Mouse (Mus musculus): ENCODE results near the gene Cnot6l. TPM values are rescaled to one million over a fixed set of nuclear protein-coding genes. Genes with fewer than 3 reads are reported as not detected.

Gene Cnot6l
- total and polyA plus RNA-seq, 3 experiments: 2.1 to 97.2 (median 63.4) TPM

DNA sequence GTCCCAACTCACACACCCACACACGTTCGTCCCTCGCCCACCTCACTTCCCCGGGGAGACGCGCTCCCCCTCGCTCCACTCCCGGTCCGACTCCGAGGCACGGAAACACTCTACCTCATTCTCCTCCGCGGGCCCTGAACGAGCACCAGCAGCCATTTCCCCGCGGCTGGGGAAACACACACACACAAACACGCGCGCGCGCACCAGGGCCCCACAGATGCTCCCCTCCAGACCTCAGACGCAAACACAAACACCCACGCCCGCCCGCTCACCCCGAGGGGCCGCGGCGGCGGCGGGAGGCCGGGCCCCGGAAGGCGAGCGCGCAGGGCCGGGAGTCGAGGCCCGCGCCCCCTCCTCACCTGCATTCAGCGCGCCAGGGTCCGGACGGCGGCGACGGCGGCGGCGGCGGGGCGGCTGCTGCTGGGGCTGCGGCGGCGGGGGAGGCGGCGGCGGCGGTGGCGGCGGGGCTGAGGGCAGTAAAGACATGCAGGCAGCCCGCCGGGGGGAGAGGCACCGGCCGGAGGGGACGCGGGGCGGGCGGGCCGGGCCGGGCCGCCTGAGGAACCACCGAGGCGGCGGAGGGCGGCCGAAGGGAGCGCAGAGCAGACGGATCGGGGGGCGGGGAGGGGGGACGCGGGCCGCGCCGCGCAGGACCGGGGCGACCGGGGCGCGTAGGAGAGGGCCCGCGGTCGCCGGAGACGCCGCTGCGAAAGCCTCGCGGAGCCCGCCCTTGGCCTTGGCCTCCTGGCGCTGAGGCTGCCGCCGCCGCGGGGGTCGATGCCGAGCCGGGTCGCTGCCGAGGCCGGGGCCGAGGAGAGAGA, 2.2 kb downstream of the Cnot6l start:
- DNase-seq: peak; percentile 76

DNA sequence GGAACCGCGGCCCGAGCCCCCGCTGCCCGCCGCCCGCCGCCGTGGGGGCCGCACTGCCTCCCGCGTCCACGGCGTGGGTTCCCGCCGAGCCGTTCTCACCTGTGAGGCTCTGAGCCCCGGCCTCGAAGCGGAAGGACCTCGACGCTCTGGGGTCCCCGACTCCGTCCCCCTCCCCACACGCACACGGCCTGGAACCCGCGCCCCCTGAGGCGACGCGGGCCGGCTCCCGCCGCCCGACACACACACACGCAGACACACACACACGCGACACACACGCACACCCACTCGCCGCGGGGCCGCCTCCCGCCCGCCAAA, 2.8 kb downstream of the Cnot6l start:
- no peak for DNase-seq

DNA sequence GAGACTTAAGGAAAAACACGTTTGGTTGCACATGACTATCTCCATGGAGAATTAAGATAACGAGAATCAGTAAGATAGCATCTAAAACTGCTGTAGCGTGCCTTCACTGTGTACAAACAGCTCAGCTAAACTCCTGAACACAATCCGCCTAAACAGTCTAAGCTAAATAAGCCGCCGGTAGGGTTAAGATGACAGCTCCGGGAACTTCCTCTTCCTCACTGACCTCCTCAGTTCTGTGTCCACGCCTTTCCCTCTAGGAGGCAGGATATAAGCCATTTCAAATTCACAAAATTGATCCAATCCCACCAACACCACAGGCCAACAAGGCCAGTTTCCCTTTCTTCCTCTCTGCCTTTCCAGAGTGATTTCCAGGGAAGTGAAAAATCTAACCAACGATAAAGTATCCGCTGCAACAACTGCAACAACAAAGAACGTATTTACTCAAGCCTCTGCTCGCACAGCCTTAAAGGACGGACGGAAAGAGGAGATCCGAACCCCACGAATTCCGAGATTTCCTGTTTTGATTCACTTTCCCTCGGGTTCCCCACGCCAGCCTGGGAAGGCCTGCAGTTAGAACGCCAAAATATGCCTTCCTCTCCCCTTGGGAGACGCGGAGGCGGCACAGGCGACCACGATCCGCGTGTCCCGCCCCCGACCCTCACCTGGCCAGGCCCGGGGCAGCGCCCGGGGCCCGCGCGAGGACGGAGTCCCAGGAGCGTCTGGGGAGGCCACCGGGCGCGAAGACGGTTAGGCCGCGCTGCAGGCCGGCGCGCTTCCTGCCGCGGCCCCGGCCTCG, 3.3 kb downstream of the Cnot6l start:
- DNase-seq: peak; percentile 67

GRCm38 (mm10) chr5:96142351-96142750, 21.6 kb downstream of the Cnot6l start:
- DNase-seq: peak; percentile 27

DNA sequence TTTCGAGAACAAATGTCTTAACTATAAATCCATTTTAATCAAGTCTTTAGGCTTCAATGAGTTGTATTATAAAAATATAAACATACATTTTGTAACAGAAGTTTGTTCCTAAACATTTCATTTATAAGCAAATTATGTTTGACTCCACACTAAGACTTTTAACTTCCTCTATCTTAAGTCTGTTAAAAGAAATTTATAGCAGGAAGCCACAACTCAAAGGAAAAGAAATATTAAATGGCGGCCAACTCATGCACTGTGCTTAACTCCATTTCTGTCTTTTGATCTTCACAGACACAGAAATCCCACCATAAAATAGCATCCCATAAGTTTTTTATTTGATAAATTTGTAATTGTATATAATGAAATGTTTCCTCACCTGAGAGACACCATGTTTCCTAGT, 33.3 kb downstream of the Cnot6l start:
- DNase-seq: no peak

GRCm38 (mm10) chr5:96126856-96127255, 37.1 kb downstream of the Cnot6l start:
- no peak for DNase-seq

- no peak for DNase-seq
Observed at GRCm38 (mm10) chr5:96114943-96115342, 49.0 kb downstream of the Cnot6l start.

GRCm38 (mm10) chr5:96104644-96105043, 59.3 kb downstream of the Cnot6l start:
- DNase-seq: no peak

DNA sequence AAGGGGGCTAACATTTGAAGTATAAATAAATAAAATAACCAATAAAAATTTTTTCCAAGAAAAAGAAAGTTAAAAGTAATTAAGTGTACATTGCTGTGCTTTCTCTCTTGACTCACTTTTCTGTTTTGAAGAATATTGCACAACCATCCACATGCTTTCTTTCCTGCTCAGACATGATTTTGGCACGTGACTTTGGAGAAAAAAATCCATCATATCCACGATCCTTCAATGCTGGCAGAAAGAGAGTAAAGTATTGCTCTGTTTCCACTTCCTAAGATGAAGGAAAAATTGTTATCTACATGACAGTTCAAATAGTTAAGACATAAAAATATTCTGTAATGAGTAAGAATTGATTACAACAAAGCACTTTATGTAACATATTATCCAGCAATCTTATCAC, 72.5 kb downstream of the Cnot6l start:
- peak; percentile 6 for DNase-seq

DNA sequence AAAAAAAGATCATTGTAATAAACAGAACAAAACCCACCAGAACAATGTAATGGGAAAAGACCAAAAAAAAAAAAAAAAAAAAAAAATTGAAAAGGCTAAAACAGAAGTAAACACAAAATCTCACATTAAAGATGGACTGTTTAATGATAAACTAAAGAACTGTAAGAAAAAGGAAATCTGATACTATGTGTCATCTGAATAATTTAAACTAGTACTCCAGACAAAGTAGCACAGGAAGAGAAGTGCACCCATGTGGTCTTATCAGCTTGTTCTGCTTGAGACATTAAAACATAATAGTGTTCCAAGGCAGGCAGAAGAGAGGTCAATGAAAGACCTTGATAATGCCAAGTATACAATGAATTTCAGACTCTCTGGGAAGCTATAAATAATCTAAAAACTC, 78.6 kb downstream of the Cnot6l start:
- no peak for DNase-seq

DNA sequence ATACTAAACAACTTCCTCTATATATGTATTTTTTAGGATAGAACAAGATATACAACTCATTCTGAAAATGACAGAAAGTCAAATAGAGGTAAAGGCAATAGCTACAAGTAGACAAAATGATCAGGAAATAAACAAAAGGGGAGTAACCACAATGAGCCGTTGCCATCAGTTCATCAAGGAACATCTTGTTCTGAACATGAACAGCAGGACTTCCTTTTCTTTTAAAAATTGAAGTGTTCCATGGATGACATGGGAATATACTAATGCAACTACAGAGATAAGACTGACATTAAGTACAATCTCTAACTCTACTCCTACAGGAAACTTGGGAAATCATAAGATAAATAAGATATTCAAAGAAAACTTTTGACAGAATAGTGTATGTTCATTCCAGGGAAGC, 84.9 kb downstream of the Cnot6l start:
- no peak for DNase-seq

DNA sequence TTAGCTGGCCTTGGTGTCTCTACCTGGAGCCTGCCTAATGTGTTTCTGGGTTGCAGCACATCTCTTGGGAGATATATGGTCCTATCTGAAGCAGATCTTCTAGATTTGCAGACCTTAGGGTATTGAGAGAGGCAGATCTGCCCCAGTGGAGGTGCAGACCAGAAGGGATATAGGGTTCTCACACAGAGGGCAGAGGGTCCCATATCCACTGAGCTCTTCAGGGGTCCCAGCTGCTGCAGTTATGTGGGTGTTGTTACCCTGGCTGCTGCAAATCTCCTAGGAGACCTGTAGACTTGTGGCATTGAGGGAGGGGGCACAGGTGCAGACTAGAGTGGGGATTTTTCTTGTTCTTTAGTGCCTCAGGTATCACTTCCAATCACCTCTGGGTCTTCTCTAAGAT, 98.4 kb downstream of the Cnot6l start:
- no peak for DNase-seq

DNA sequence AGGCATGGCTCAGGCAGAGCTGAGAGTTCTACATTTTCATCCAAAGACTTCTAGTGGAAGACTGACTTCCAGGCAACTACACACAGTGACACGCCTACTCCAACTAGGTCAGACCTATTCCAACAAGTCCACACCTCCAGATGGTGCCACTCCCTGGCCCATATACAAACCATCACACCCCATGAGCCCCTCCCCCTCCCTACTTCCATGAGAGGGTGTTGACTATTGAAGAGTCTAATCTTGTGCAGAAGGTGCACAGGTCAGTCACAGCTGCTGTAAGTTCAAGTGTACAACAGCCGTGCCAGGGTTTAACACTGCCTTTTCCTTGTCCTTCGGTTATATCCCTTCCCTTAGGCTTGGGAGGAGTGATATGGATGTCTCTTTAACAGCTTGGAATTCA, 121.5 kb downstream of the Cnot6l start:
- DNase-seq: no peak

GRCm38 (mm10) chr5:96041507-96042104, 122.4 kb downstream of the Cnot6l start:
- no peak for DNase-seq

GRCm38 (mm10) chr5:96039188-96039840, 124.7 kb downstream of the Cnot6l start:
- DNase-seq: no peak

DNA sequence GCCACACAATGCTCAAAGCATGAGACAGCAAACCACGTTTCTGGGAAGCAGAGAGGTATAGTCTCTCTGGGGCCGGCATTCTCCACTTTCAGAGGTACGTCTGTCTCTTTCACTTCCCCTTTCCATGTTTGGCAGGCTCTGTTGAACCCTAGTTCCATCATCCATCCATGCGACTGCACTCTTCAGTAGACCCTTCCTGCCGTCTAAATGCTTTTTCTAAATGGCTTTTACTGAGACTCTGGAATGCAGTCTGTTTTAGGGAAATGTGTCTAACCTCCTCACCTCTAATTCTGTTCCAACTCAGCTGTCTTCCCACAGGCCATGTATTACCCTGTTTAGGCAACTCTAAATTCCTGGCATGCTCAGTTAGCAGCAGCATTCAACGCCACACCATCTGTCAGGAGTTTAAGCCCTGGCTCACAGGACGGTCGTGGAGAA, 126.3 kb downstream of the Cnot6l start:
- DNase-seq: no peak

- peak; percentile 15 for DNase-seq
Observed at GRCm38 (mm10) chr5:96036125-96036672, 127.8 kb downstream of the Cnot6l start.

- DNase-seq: no peak
Observed at GRCm38 (mm10) chr5:96034101-96034500, 129.9 kb downstream of the Cnot6l start.

DNA sequence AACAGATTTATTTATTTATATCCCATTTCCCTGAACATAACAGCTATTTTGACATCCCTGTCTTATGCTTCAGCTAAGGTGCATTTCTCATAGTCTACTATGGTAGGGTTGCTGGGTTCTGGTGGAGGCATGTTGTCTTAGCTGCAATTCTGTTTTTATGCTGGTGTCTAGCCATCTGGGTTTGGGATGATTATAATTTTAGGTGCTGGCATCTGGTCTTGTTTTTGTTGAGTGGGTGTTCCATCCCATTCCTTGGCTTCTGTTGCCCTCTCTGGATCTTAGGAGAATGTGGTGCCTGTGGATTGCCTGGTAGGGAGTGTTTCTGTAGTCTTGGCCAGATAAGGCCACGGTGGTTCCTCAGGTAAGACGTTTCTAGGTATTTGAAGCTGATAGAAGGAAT, 134.2 kb downstream of the Cnot6l start:
- no peak for DNase-seq

Data from adrenal gland, adult 2 months (tissue).